Mouse (Mus musculus) limb, embryonic 14.5 days (tissue): Measurements from ENCODE around the gene Pgm5. TPM values are rescaled to one million over a fixed set of nuclear protein-coding genes. Genes with fewer than 3 reads are reported as not detected.
A peak's percentile ranks its signal among the peaks of the same experiment; 100 is the strongest.

ENCODE experiments used
- ATAC-seq: fragments of 200-750 bp; cut with Nextera tagmentation; 2 replicates; pipeline ENCODE4 v1.8.0; 2017; ENCODE audit warnings: low read depth, moderate number of reproducible peaks, moderate TSS enrichment; ENCODE audit not compliant: low FRiP score
- DNase-seq: peaks from one replicate; pipeline ENCODE4 v3.0.0-alpha.2; 2015; ENCODE audit warnings: low spot score
- H3K27ac ChIP-seq: fragments of 300-500 bp; sonication (generic); replicated peaks from 2 replicates; pipeline ENCODE4 v1.5.1; 2014; ENCODE audit warnings: low read depth, mild to moderate bottlenecking, low read length, moderate library complexity, mixed read lengths
- H3K27me3 ChIP-seq: fragments of 300-500 bp; sonication (generic); 2 replicates; pipeline ENCODE4 v1.6.1; 2014; ENCODE audit warnings: low read length, mixed read lengths; ENCODE audit not compliant: control insufficient read depth, insufficient read depth
- H3K36me3 ChIP-seq: fragments of 300-500 bp; sonication (generic); 2 replicates; pipeline ENCODE4 v1.6.1; 2014; ENCODE audit warnings: mild to moderate bottlenecking, low read length, moderate library complexity, mixed read lengths; ENCODE audit not compliant: control insufficient read depth, insufficient read depth
- H3K4me1 ChIP-seq: fragments of 300-500 bp; sonication (generic); 2 replicates; pipeline ENCODE4 v1.6.1; 2014; ENCODE audit warnings: antibody characterized with exemption, low read length, mixed read lengths; ENCODE audit not compliant: control insufficient read depth, insufficient read depth
- H3K4me2 ChIP-seq: fragments of 300-500 bp; sonication (generic); replicated peaks from 2 replicates; pipeline ENCODE4 v1.6.1; 2014; ENCODE audit warnings: low read depth, mild to moderate bottlenecking, low read length, moderate library complexity; ENCODE audit not compliant: severe bottlenecking
- H3K4me3 ChIP-seq: fragments of 300-500 bp; sonication (generic); replicated peaks from 2 replicates; pipeline ENCODE4 v1.5.1; 2014; ENCODE audit warnings: low read length
- H3K9ac ChIP-seq: fragments of 300-500 bp; sonication (generic); 2 replicates; pipeline ENCODE4 v1.6.1; 2014; ENCODE audit warnings: mild to moderate bottlenecking, low read depth, low read length, moderate library complexity; ENCODE audit not compliant: severe bottlenecking
- H3K9me3 ChIP-seq: fragments of 300-500 bp; sonication (generic); 2 replicates; pipeline ENCODE4 v1.6.1; 2016; ENCODE audit warnings: low read length; ENCODE audit not compliant: control insufficient read depth
- POLR2A ChIP-seq: fragments of 200-500 bp; IDR thresholded peaks from 2 replicates; pipeline ENCODE4 v1.8.0; 2012; ENCODE audit warnings: inconsistent platforms, mild to moderate bottlenecking, moderate library complexity, borderline replicate concordance; ENCODE audit not compliant: insufficient read depth, insufficient read length; ENCODE audit errors: extremely low read depth
- WGBS: fragments of 180-500 bp; shearing (Covaris S2); extraction: QIAGEN DNeasy Blood & Tissue Kit; methylation state at CpG from one replicate; pipeline ENCODE4 v1.1.7; 2014; 5-methylcytosine and 5-hydroxymethylcytosine counted together
- polyA plus RNA-seq, 2 experiments: library from polyadenylated mRNA; depleted of rRNA in 1 of 2; stranded (reverse) in 1 of 2; unstranded in 1 of 2; fragments of >200 nt; fragmentation: Nextera tagmentation in 1 of 2; extraction: Ambion mirVana in 1 of 2; gene quantifications; 2 replicates each; pipeline versions ENCODE4 v1.2.1 to v1.2.3; 2012 to 2014

Pgm5 gene
- polyA plus RNA-seq, 2 experiments = 2.6 to 18.2 TPM

- no peaks in the 10 kb centered on the region for H3K4me1 ChIP-seq
- no peak for TF ChIP-seq POLR2A
- H3K4me2 ChIP-seq = no peak overlapping the region
- no peak overlapping the region for H3K27ac ChIP-seq
- H3K9ac ChIP-seq = no peak overlapping the region
- no peaks in the 10 kb centered on the region for H3K9me3 ChIP-seq
- H3K4me3 ChIP-seq = no peak overlapping the region
- 10% methylated on average over 7 of the region's 7 CpGs for WGBS
- DNase-seq (peak; percentile 67), ATAC-seq (peak; percentile 60; the same call in 1 of the 2 replicates)
- no peaks in the 10 kb centered on the region for H3K27me3 ChIP-seq
- no peaks in the 10 kb centered on the region for H3K36me3 ChIP-seq
These were observed 227.1 kb downstream of the Pgm5 start for GRCm38 (mm10) chr19:24634602-24635001.

Other genes starting within 250 kb of the Pgm5 start
- 0.10 and 0.18 TPM in 2 replicates for gene Tmem252, start 187.8 kb downstream of the Pgm5 start, polyA plus RNA-seq (2012; rRNA removed)
- gene Tmem252, start 187.8 kb downstream of the Pgm5 start, polyA plus RNA-seq (2014; fragmentation: Nextera tagmentation; extraction: Ambion mirVana) = 1.5 and 2.2 TPM in 2 replicates
- 28.3 and 50.4 TPM in 2 replicates for gene Gm10053, start 13.8 kb upstream of the Pgm5 start, polyA plus RNA-seq (2012; rRNA removed)
- gene Gm10053, start 13.8 kb upstream of the Pgm5 start, polyA plus RNA-seq (2014; fragmentation: Nextera tagmentation; extraction: Ambion mirVana) = 185 and 204 TPM in 2 replicates
- 0.59 and 0.87 TPM in 2 replicates for gene Foxd4, start 39.3 kb upstream of the Pgm5 start, polyA plus RNA-seq (2012; rRNA removed)
- gene Foxd4, start 39.3 kb upstream of the Pgm5 start, polyA plus RNA-seq (2014; fragmentation: Nextera tagmentation; extraction: Ambion mirVana) = 0.10 and 0.51 TPM in 2 replicates
- 7.7 and 12.3 TPM in 2 replicates for gene Cbwd1, start 99.8 kb upstream of the Pgm5 start, polyA plus RNA-seq (2012; rRNA removed)
- gene Cbwd1, start 99.8 kb upstream of the Pgm5 start, polyA plus RNA-seq (2014; fragmentation: Nextera tagmentation; extraction: Ambion mirVana) = 17.6 and 18.8 TPM in 2 replicates
- 4.3 and 4.8 TPM in 2 replicates for gene Dock8, start 137.7 kb upstream of the Pgm5 start, polyA plus RNA-seq (2012; rRNA removed)
- gene Dock8, start 137.7 kb upstream of the Pgm5 start, polyA plus RNA-seq (2014; fragmentation: Nextera tagmentation; extraction: Ambion mirVana) = 4.8 and 8.3 TPM in 2 replicates